Mouse (Mus musculus) bone marrow, adult 2 months (tissue): ENCODE measurements around the gene Gm17324.

ENCODE experiments used
- CTCF ChIP-seq: fragments of 200-500 bp; IDR thresholded peaks from 2 replicates; pipeline ENCODE4 v1.5.1; 2011; ENCODE audit warnings: low read length, control low read depth; ENCODE audit not compliant: control insufficient read depth, insufficient read depth
- POLR2A ChIP-seq: fragments of 200-500 bp; IDR thresholded peaks from 2 replicates; pipeline ENCODE4 v1.6.1; 2011; ENCODE audit warnings: low read depth, mild to moderate bottlenecking, control low read depth, low read length, borderline replicate concordance; ENCODE audit not compliant: control insufficient read depth

DNA sequence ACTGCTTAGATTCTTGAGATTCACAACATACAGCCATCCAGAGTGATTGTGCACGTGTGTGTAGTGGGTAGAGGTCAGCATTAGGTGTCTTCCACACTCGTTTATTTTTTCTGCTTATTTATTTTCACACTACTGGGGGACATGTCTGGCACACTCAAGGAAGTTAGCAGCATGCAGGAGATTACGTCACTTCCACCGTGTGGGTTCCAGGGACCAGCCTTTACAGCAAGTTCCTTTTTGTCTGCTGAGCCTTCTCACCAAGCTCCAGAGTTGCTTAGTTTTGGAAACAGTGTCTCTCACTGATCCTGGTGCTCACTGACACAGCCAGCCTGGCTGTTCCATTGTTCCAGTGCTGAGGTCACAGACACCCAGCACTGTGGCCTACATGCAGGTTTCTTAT, 2.8 kb upstream of the Gm17324 start:
- no peak for TF ChIP-seq CTCF
- TF ChIP-seq POLR2A: no peak
